In genomic region chr16:74410125-74410524, GRCm38 (mm10) we compare ENCODE assay signal across 8 mouse cellular contexts. TPM values are rescaled to one million over a fixed set of nuclear protein-coding genes. Genes with fewer than 3 reads are reported as not detected.
DNase-seq lines count a peak whose midpoint lies in the region; ATAC-seq lines count a peak whose summit lies in the region.

No protein-coding gene starts in this region.

- H3K4me2 ChIP-seq in forebrain, embryonic 12.5 days = peak overlapping the region; percentile 92
- H3K4me2 ChIP-seq in midbrain, embryonic 13.5 days (replicated peaks) = peak overlapping the region; percentile 92

- peak overlapping the region; percentile 65 for H3K4me3 ChIP-seq in forebrain, embryonic 12.5 days (replicated peaks)
- peak overlapping the region; percentile 64 for H3K4me3 ChIP-seq in midbrain, embryonic 13.5 days (replicated peaks)

- 0 out of 2 replicates have a peak, but pooled peaks cover 5% of the 10 kb centered on the region for H3K27me3 ChIP-seq in forebrain, embryonic 12.5 days
- H3K27me3 ChIP-seq in midbrain, embryonic 13.5 days = peaks cover 8% of the 10 kb centered on the region; the same call in 1 of the 2 replicates

- H3K36me3 ChIP-seq in forebrain, embryonic 12.5 days (replicated peaks) = no peaks in the 10 kb centered on the region
- no peaks in the 10 kb centered on the region for H3K36me3 ChIP-seq in midbrain, embryonic 13.5 days

- WGBS in forebrain, embryonic 12.5 days = 12% methylated on average over 6 of the region's 6 CpGs
- 21% methylated on average over 6 of the region's 6 CpGs for WGBS in midbrain, embryonic 13.5 days

- H3K9me3 ChIP-seq in forebrain, embryonic 12.5 days = no peaks in the 10 kb centered on the region
- H3K9me3 ChIP-seq in midbrain, embryonic 13.5 days = no peaks in the 10 kb centered on the region

- H3K4me1 ChIP-seq in forebrain, embryonic 12.5 days = peaks cover 11% of the 10 kb centered on the region; the same call in 1 of the 2 replicates
- peaks cover 13% of the 10 kb centered on the region; the same call in 1 of the 2 replicates for H3K4me1 ChIP-seq in midbrain, embryonic 13.5 days (replicated peaks)

- H3K9ac ChIP-seq in forebrain, embryonic 12.5 days = peak overlapping the region; percentile 76; the same call in 1 of the 2 replicates
- peak overlapping the region; percentile 81 for H3K9ac ChIP-seq in midbrain, embryonic 13.5 days (replicated peaks)

- H3K27ac ChIP-seq in forebrain, embryonic 12.5 days = no peak overlapping the region
- H3K27ac ChIP-seq in midbrain, embryonic 13.5 days = peak overlapping the region; percentile 88

- no peak for ATAC-seq in forebrain, embryonic 12.5 days (ENCODE audit: low FRiP score)
- ATAC-seq in midbrain, embryonic 13.5 days = 0 out of 2 replicates have a peak, but pooled peaks have one; percentile 24
- ATAC-seq in erythroblast, adult 5-6 weeks (replicated peaks; ENCODE audit: low FRiP score, poor library complexity, severe bottlenecking) = no peak

- peak; percentile 2 for DNase-seq in kidney, adult 11 months
- DNase-seq in kidney, adult 18-20 months = no peak
- peak; percentile 35 for DNase-seq in kidney, postnatal 10 days
- DNase-seq in adrenal gland, postnatal 14 days = no peak
- DNase-seq in spleen, postnatal 10 days (ENCODE audit: low spot score in 2 of 2) = no peak

RNA-seq across cellular contexts. Expression of gene Robo2, which starts 1.5 kb away (rescaled TPM):
- 60.4 and 65.3 TPM in 2 replicates for polyA plus RNA-seq in forebrain, embryonic 12.5 days (2016; fragmentation: Nextera tagmentation; extraction: Ambion mirVana)
- 79.8 and 83.5 TPM in 2 replicates for polyA plus RNA-seq in midbrain, embryonic 13.5 days (2015; fragmentation: Nextera tagmentation; extraction: Ambion mirVana)
- total RNA-seq in adrenal gland, postnatal 14 days (2021) = 5.8 and 9.3 TPM in 2 replicates
- total RNA-seq in erythroblast, adult 5-6 weeks (2015; ENCODE audit: low replicate concordance) = not detected in 2 replicates
- total RNA-seq in erythroblast, adult 5-6 weeks (2017; ENCODE audit: low replicate concordance) = 0.17 and 2.1 TPM in 2 replicates

Comparison
In these comparisons a context has a peak if more than half of its experiments do, and no peak if none do; other contexts are left out.
1. DNase-seq: peak in kidney, adult 11 months (single experiment) and kidney, postnatal 10 days (single experiment); none in kidney, adult 18-20 months (single experiment), adrenal gland, postnatal 14 days (single experiment) and spleen, postnatal 10 days (0 of 2).